Mouse (Mus musculus) E14TG2a.4 (cell line): Measurements from ENCODE around the gene Trdn.

Source experiments
- CTCF ChIP-seq: conservative IDR thresholded peaks from 2 replicates; pipeline ENCODE4 v1.5.1; 2014; ENCODE audit warnings: low read length
- NANOG ChIP-seq: IDR thresholded peaks from 2 replicates; pipeline ENCODE4 v1.6.1; 2014; ENCODE audit warnings: borderline replicate concordance, low read length, mixed read lengths
- POU5F1 ChIP-seq: IDR thresholded peaks from 2 replicates; pipeline ENCODE4 v1.6.1; 2014; ENCODE audit warnings: low read length, borderline replicate concordance

DNA sequence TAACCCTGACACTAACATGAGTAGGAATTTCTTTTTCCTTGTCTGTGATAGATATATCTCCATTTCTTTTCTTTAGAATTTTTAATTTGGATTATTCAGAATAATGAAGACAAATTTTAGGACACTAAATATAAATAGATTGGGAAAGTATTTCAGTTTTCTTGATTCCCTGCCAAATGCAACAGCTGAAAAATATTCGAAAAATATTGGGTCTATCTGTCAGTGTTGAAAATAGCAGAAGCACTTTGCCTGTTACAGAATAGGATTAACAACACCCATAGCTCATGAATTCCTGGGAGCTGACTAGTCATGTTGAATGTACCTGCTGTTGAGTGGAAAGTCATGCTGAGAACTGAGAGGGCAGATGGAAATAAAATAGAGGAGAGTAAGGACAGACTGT is 64.6 kb downstream of the Trdn start:
- TF ChIP-seq CTCF (no peak), POU5F1 (no peak), NANOG (no peak)
